Mouse (Mus musculus) bone marrow macrophage, adult 2 months (primary cell): ENCODE data around the gene Sgca. TPM values are rescaled to one million over a fixed set of nuclear protein-coding genes. Genes with fewer than 3 reads are reported as not detected.

ENCODE experiments used
- H3K27ac ChIP-seq: 2 replicates; pipeline ENCODE4 v1.5.1; 2012; ENCODE audit warnings: low read depth, low read length; ENCODE audit not compliant: insufficient read depth
- H3K4me1 ChIP-seq: 2 replicates; pipeline ENCODE4 v1.6.1; 2012; ENCODE audit warnings: low read length; ENCODE audit not compliant: control insufficient read depth, insufficient read depth
- H3K4me3 ChIP-seq: 2 replicates; pipeline ENCODE4 v1.5.1; 2012; ENCODE audit warnings: mild to moderate bottlenecking, low read length, moderate library complexity; ENCODE audit not compliant: insufficient read depth
- CTCF ChIP-seq: IDR thresholded peaks from 2 replicates; pipeline ENCODE4 v1.5.1; 2012; ENCODE audit warnings: low read depth, mild to moderate bottlenecking, low read length, moderate library complexity
- POLR2A ChIP-seq: IDR thresholded peaks from 2 replicates; pipeline ENCODE4 v1.6.1; 2012; ENCODE audit warnings: mild to moderate bottlenecking, low read depth, low read length, borderline replicate concordance
- polyA plus RNA-seq: library from polyadenylated mRNA; stranded (reverse); fragments of >200 nt; gene quantifications from 2 replicates; pipeline ENCODE4 v1.2.4, GENCODE M21; 2012; ENCODE audit not compliant: missing spikeins, insufficient read depth, insufficient read length

Gene Sgca
- polyA plus RNA-seq, 1 experiment = not detected

DNA sequence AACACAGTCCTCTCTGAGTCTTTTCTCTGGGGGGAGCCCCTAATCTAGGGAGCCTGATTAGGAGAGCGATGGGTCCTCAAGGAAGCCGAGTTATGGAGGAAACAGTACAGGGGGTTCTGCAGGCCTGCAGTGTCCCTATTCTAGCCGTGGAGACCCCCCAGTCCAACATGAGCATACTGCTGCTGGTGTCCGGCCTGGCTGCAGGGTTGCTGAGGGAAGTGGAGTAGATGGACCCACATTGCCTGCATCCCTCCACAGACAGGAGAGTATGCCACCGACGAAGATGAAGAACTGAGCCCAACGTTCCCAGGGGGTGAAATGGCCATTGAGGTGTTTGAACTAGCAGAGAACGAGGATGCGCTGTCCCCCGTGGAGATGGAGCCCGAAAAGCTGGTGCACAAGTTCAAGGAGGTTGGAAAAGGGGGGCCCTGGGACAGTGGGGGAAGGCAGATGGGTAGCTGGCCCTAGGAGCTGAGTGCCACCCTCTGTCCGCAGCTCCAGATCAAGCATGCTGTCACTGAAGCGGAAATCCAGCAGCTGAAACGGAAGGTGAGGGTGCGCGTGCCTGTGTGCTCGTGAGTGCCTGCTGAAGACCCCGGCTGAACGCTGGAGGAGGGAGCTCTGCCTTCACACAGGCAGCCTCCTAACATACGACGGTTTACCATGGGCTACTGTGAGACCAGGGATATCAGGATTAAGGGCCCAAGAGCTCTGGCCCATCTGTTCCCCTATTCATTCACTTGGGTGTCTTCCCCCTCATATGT lies 25.6 kb upstream of the Sgca start:
- Histone ChIP-seq H3K4me1 (peaks cover 22% of the 10 kb centered on the region), H3K4me3 (no peak overlapping the region), H3K27ac (no peak overlapping the region)
- TF ChIP-seq CTCF = no peak

DNA sequence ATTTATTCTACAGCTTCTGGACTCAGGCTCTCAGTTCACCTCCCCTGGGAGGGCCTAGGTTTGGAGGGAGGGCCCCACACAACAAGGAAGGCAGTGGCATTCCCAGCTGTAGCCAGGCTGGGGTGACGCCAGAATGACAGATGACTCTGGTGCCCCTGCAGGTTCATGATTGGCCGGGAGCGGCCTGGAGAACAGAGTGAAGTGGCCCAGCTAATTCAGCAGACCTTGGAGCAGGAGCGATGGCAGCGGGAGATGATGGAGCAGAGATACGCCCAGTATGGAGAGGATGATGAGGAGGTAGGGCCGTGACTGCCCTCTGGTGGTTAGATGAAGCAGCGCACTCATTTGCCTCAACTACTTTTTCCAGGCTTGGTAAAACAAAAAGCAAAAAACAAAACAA lies 24.9 kb upstream of the Sgca start:
- peaks cover 20% of the 10 kb centered on the region for H3K4me1 ChIP-seq

DNA sequence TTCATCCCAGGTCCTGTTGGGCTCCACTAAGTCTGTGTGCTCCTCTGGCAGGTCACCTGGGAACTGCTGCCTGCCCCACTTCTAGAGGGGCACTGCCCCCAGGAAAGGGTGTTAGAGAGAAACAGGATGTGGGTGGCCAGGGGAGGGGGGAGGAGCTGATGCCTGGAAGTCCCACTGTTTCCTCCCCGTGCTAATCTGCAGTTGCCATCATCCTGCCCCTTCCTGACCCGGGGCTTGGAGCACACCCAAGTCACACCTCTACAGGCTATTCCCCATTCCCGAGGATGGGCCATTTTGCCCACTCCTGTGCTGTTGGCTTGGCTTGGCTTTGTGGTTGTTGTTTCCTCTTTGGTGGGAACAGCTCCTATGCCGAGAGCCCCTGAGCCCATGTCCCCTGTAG lies 24.4 kb upstream of the Sgca start:
- H3K27ac ChIP-seq = peak overlapping the region; percentile 15; the same call in 1 of the 2 replicates
- TF ChIP-seq POLR2A (no peak), CTCF (no peak)
- no peak overlapping the region for H3K4me3 ChIP-seq
- H3K4me1 ChIP-seq = peaks cover 24% of the 10 kb centered on the region

More for the DNA sequence above, 24.9 kb upstream of the Sgca start:
- Histone ChIP-seq H3K27ac (no peak overlapping the region; the same call in 1 of the 2 replicates), H3K4me3 (no peak overlapping the region)
- TF ChIP-seq CTCF = peak; percentile 83
- TF ChIP-seq POLR2A = no peak

DNA sequence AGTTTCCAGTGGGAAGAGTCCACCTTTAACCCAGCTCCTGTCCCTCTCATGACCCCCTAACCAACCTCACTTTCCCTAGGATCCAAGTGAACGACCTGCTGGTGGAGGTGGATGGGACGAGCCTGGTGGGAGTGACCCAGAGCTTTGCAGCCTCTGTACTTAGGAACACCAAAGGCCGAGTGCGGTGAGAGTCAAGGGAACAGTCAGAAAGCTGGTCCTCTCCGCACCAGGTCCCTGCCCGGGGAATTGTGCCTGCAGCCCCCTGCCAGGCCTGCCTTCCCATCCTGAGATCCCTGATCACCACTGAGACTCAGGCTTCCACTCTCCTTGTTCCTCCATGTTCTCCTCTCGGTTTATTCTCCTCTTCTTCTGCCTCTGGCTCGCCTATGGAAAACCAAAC lies 24.0 kb upstream of the Sgca start:
- Histone ChIP-seq H3K27ac (peak overlapping the region; percentile 15; the same call in 1 of the 2 replicates), H3K4me1 (peaks cover 28% of the 10 kb centered on the region), H3K4me3 (no peak overlapping the region)
- TF ChIP-seq CTCF (no peak), POLR2A (no peak)

DNA sequence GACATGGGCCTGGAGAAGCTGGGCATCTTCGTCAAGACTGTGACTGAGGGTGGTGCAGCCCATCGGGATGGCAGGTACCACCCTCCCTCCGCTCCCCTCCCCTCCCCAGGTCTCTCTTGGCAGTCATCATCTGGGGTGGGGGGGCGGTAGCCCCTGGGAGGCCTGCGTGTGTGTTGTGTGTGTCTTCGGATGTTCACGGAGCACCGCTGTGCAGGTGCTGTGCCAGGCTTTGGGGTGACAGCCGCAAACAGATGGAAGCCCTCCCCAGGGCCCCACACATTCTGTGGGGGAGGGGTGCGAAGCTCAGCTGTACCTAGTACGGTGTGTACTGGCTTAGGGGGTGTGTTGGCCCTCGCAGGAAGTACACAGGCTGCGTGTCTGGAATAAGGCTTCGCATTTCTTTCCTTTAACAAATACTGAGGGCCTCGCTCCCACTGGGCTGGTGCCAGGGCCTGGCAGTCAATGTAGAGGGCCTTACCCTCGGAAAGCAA lies 22.0 kb upstream of the Sgca start:
- no peak overlapping the region for H3K27ac ChIP-seq
- H3K4me3 ChIP-seq = no peak overlapping the region
- peaks cover 34% of the 10 kb centered on the region for H3K4me1 ChIP-seq
- TF ChIP-seq POLR2A = no peak
- no peak for TF ChIP-seq CTCF

DNA sequence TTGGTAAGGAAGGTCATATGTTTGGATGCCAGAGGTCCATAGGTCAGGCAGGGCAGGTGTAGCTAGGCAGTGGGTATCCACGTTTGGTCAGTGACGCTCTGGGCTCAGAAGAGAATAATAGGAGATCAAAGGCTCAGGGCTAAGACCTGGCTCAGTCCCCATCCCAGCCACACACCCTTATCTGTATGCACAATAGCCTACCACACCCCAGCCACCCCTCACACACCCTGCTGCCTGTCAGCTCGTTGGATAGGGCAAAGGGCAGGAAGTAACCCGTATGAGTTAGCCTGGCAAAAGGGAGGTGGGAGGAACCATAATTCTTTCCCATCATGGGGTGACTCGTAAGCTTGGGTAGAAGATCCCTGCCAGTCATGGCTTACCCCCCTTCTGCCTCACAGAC lies 21.5 kb upstream of the Sgca start:
- Histone ChIP-seq H3K4me3 (no peak overlapping the region), H3K27ac (no peak overlapping the region), H3K4me1 (peaks cover 34% of the 10 kb centered on the region)
- TF ChIP-seq CTCF (no peak), POLR2A (no peak)

DNA sequence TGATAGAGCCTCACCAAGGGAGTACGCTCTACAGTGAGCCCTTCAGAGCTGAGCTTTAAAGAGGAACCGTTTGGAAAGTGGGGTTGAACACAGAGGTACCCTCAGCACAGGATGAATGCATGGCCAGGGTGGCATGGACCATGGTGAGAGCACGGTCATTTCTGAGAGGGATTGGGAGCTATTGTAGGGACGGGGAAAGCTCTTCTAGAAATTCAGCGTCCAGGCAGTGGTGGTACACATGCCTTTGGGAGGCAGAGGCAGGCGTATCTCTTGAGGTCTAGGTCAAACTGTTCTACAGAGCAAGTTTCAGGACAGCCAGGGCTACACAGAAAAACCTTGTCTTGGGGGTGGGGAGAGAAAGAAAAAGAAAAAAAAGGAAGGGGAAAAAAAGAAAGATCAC lies 20.9 kb upstream of the Sgca start:
- no peak for TF ChIP-seq POLR2A
- no peak for TF ChIP-seq CTCF
- Histone ChIP-seq H3K4me3 (no peak overlapping the region), H3K27ac (no peak overlapping the region), H3K4me1 (peaks cover 34% of the 10 kb centered on the region)

DNA sequence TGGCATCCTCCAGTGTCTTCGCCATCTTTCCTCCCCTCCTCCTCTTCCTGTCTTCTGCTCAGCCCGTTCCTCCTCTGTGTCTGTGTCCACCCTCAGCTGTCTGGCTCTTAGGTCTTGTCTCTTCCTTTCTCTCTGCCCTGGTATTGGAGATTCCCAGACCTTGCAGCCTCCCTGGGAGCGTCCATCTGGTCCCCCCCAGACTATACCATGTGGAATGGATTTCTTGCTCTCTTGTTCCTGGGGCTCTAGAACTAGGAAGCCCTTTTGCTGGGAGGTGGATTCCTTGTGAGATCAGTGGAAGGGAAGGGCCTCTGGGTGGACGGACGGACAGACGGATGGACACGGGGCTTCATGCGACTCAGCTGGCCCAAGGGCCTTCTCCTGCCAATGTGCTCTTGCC lies 20.0 kb upstream of the Sgca start:
- TF ChIP-seq CTCF (no peak), POLR2A (no peak)
- H3K4me3 ChIP-seq = 0 out of 2 replicates have a peak overlapping the region, but pooled peaks have one; percentile 1
- peaks cover 34% of the 10 kb centered on the region for H3K4me1 ChIP-seq
- H3K27ac ChIP-seq = no peak overlapping the region

DNA sequence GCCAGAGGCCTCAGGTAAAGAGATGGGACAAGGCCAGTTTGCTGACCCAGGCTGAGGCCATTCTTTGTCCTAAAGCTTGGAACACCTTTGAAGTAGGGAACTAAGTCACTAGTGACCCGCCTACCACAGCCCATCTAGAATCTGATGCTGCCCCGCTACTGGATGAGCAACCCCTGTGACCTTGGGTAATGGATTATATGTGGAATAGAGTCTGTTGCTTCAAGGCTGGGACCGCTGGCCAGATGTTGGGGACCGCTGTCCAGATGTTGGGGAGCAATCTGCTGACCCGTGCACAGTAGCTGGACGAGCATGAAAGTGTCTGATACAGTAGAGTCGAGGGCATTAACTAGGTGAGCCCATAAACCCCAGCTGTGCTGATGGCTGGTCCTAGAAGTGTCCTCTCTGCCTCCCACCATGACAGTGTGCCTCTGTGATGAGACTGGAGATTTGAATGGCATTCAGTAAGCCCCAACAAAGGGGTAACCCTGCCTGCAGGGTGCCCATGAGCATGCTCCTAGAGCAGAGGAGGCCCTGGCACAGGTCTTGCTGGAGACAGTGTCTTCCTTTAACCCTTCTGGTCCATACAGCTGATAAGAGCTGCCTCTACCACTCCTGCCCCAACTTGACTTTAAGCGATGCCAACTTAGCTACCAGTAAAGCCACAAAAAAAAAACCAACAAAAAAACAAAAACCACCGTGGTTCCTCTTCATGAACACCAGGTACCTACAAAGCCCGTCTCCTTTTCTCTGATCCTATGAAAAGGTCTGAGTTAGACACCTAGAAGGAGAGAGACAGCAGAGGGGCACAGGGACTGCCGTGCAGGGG lies 19.0 kb upstream of the Sgca start:
- Histone ChIP-seq H3K27ac (no peak overlapping the region), H3K4me3 (peak overlapping the region; percentile 87), H3K4me1 (peaks cover 25% of the 10 kb centered on the region)
- TF ChIP-seq CTCF = no peak

DNA sequence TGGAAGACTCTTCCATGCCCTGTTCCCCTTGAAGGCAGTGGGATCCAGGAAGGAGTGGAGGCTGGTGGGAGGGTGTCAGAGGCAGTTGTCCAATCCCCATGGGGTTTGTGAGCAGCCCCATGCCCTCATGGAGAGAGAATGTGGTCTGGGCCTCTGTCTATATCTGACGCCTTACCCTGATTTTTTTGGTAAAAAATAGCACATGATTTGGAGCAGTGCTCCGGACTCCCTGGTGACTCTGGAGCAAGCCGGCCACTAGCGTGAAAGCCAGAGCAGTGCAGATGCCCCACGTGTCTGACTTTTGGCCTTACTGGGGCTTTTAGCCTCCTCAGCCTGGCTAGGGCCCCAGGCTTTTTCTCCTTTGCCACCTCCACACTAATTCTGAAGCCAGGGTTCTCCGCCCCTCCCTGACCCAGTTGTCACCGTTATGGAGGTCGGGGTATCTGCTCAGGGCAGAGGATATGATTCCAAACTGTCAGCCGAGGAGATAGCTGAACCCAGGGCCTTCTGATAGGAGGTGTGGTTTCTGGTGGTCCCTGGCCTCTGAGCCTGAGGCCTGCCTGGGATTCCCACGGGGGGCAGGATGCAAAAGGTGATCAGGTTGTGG lies 18.2 kb upstream of the Sgca start:
- Histone ChIP-seq H3K4me1 (peaks cover 21% of the 10 kb centered on the region), H3K4me3 (peak overlapping the region; percentile 87)
- TF ChIP-seq POLR2A = no peak

More for the DNA sequence above, 18.2 kb upstream of the Sgca start:
- peak overlapping the region; percentile 77 for H3K27ac ChIP-seq
